Mouse (Mus musculus) left cerebral cortex, adult 2 months (tissue): ENCODE results near the gene Slc25a20. TPM values are rescaled to one million over a fixed set of nuclear protein-coding genes. Genes with fewer than 3 reads are reported as not detected.

Source experiments
- DNase-seq, 2 experiments: peaks; one replicate each; pipeline ENCODE4 v3.0.0; 2021 to 2022; ENCODE audit warnings: low spot score in 2 of 2, mixed read lengths in 1 of 2; ENCODE audit errors: extremely low spot score in 1 of 2
- H3K27ac ChIP-seq: fragments of 200-600 bp; 2 replicates; pipeline ENCODE4 v1.8.1; 2022
- H3K4me3 ChIP-seq: fragments of 200-600 bp; 2 replicates; pipeline ENCODE4 v1.8.1; 2022
- CTCF ChIP-seq: fragments of 200-600 bp; IDR thresholded peaks from 2 replicates; pipeline ENCODE4 v1.8.1; 2022; ENCODE audit warnings: antibody characterized with exemption, mild to moderate bottlenecking, moderate library complexity
- intact Hi-C: fragments of 180-260 bp; cut with DNase I; formaldehyde crosslinking; loops from one replicate; pipeline ENCODE4 v1.15.1; 2025
- microRNA-seq, 2 experiments: library from miRNA; unstranded; fragments of <30 nt; microRNA quantifications; one replicate each; pipeline ENCODE4 v1.2.0; 2021
- total RNA-seq, 2 experiments: library from RNA; stranded (reverse); gene quantifications; 2 replicates each; pipeline ENCODE4 v1.2.3; 2021

Slc25a20 gene
- total RNA-seq, 2 experiments from 2014 or later = 11.5 to 12.3 TPM

GRCm38 (mm10) chr9:108707212-108707611 lies 45.3 kb downstream of the Slc25a20 start:
- DNase-seq = no peak

DNA sequence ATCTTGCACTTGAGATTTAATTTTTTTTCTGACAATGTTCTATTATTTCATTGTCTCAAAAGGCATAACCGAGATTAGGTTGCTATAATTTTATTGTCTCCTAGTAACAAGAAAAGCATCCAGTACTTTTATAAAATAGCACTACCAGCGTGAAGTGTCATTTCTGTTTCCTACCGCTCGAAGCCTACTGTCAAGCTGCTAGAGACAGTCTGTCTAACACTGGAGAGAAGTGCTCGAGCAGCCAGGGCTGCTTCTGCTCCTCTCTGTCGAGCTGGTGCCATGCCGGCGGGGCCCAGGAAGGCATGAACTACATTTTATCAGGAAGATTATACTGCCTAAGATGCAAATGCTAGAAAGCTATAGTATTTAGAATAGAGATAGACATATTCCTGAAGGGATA lies 46.9 kb downstream of the Slc25a20 start:
- Histone ChIP-seq H3K4me3 (no peak overlapping the region), H3K27ac (no peak overlapping the region)
- no peak for DNase-seq
- intact Hi-C loops = no loop called here
- TF ChIP-seq CTCF = no peak

More at GRCm38 (mm10) chr9:108707212-108707611, 45.3 kb downstream of the Slc25a20 start:
- no peak overlapping the region for H3K27ac ChIP-seq
- TF ChIP-seq CTCF = no peak
- intact Hi-C loops = no loop called here
- H3K4me3 ChIP-seq = no peak overlapping the region

DNA sequence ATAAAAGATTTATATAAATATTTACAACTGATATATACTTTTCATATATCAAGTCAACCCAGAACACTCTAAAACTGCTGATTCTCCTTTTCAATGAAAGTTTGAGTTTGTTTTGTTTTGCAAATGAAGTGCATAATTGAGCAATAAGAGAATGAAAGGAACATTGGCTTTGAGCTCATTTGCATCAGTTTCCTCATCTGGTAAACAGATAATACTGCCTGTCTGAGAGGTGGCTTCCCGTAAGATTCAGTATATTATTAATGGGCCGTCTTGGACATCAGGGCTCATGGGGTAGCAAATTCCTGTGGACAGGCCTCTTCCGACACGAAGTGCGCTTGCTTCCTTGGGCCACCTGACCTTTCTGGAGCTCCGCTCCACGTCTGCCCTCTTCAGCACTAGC lies 48.9 kb downstream of the Slc25a20 start:
- no peak overlapping the region for H3K27ac ChIP-seq
- DNase-seq = no peak
- intact Hi-C loops = no loop called here
- no peak overlapping the region for H3K4me3 ChIP-seq
- TF ChIP-seq CTCF = no peak

DNA sequence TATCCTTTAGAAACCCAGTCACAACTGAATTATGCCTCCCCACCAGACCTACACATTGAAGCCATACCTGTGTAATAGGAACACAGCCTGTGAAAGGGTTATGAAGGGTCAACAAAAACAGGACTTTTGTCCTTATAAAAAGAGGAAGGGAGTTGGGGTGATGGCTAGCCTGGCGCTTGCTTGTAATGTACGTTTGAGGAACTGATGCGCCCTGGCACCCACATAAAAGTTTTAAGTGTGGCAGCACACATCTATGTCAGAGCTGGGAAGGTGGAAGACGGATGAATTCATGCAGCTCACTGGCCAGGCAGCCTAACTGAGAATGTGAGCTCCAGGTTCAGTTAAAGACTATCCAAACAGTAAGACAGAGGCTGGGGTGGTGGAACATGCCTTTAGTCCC lies 54.3 kb downstream of the Slc25a20 start:
- no peak for TF ChIP-seq CTCF
- no peak overlapping the region for H3K27ac ChIP-seq
- intact Hi-C loops = no loop called here
- DNase-seq = no peak
- H3K4me3 ChIP-seq = no peak overlapping the region

DNA sequence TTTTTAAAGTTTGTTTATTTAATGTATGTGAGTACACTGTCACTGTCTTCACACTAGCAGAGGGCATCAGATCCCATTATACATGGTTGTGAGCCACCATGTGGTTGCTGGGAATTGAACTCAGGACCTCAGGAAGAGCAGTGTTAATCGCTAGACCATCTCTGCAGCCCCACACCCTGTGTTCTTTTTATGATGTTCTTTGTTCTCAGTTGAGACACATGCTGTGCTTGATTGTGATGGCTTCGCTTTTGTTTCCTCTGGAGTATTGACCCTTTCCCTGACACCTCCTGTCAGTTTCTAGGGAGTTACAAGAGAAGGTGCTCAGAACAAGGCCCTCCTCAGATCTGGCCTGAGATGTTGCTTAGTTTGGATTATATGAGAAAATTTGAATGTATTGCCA lies 61.9 kb downstream of the Slc25a20 start:
- intact Hi-C loops = no loop called here
- no peak overlapping the region for H3K27ac ChIP-seq
- no peak for TF ChIP-seq CTCF
- H3K4me3 ChIP-seq = no peak overlapping the region
- no peak for DNase-seq

GRCm38 (mm10) chr9:108726116-108726515 lies 64.2 kb downstream of the Slc25a20 start:
- intact Hi-C loops = loop anchor here (2.0 kb wide), 1 partner anchor 33 kb away; no protein-coding TSS in a partner anchor
- H3K4me3 ChIP-seq = no peak overlapping the region
- DNase-seq = no peak
- H3K27ac ChIP-seq = no peak overlapping the region
- no peak for TF ChIP-seq CTCF

- intact Hi-C loops = no loop called here
- H3K27ac ChIP-seq = no peak overlapping the region
- H3K4me3 ChIP-seq = no peak overlapping the region
- TF ChIP-seq CTCF = peak; percentile 33
- DNase-seq = no peak
These were observed 67.2 kb downstream of the Slc25a20 start for GRCm38 (mm10) chr9:108729050-108729449.

GRCm38 (mm10) chr9:108732462-108732861 lies 70.6 kb downstream of the Slc25a20 start:
- TF ChIP-seq CTCF = no peak; the same call in 1 of the 2 replicates
- no peak overlapping the region for H3K27ac ChIP-seq
- DNase-seq = no peak
- H3K4me3 ChIP-seq = no peak overlapping the region
- intact Hi-C loops = no loop called here

Small RNAs within 50 kb of the gene (microRNA-seq; reads per million reads assigned to microRNA genes)
- gene Gm26298 = 0 reads per million in 2 experiments

Other genes starting within 250 kb of the Slc25a20 start
- gene Ccdc36, start 233.6 kb upstream of the Slc25a20 start, total RNA-seq = under 1 TPM; 0.26 to 0.29 TPM
- gene BC048562, start 225.6 kb upstream of the Slc25a20 start, total RNA-seq = not detected
- 10 to 100 TPM; 31.3 to 44.6 TPM for gene Ccdc71, start 201.6 kb upstream of the Slc25a20 start, total RNA-seq
- 10 to 100 TPM; 30.7 to 32.8 TPM for gene Klhdc8b, start 200.5 kb upstream of the Slc25a20 start, total RNA-seq
- 10 to 100 TPM; 28.2 to 29.4 TPM for gene Lamb2, start 182.4 kb upstream of the Slc25a20 start, total RNA-seq
- 100 to 1,000 TPM; 153 to 167 TPM for gene Usp19, start 171.5 kb upstream of the Slc25a20 start, total RNA-seq
- 10 to 100 TPM; 75.3 to 78.0 TPM for gene Qars, start 154.4 kb upstream of the Slc25a20 start, total RNA-seq
- gene Qrich1, start 145.3 kb upstream of the Slc25a20 start, total RNA-seq = 100 to 1,000 TPM; 140 to 155 TPM
- gene Impdh2, start 101.8 kb upstream of the Slc25a20 start, total RNA-seq = 10 to 100 TPM; 53.5 to 54.1 TPM
- 10 to 100 TPM; 59.6 to 64.8 TPM for gene Ndufaf3, start 94.7 kb upstream of the Slc25a20 start, total RNA-seq
- gene Dalrd3, start 92.2 kb upstream of the Slc25a20 start, total RNA-seq = 10 to 100 TPM; 93.1 to 94.2 TPM
- gene Wdr6, start 83.3 kb upstream of the Slc25a20 start, total RNA-seq = 100 to 1,000 TPM; 107 to 109 TPM
- gene P4htm, start 64.4 kb upstream of the Slc25a20 start, total RNA-seq = 10 to 100 TPM; 83.8 to 93.6 TPM
- gene Arih2, start 12.7 kb upstream of the Slc25a20 start, total RNA-seq = 10 to 100 TPM; 51.7 to 53.8 TPM
- gene Prkar2a, start 27.2 kb downstream of the Slc25a20 start, total RNA-seq = 10 to 100 TPM; 47.0 to 48.3 TPM
- gene Ip6k2, start 121.7 kb downstream of the Slc25a20 start, total RNA-seq = 100 to 1,000 TPM; 143 to 164 TPM
- gene Nckipsd, start 146.3 kb downstream of the Slc25a20 start, total RNA-seq = 10 to 100 TPM; 64.7 to 68.0 TPM
- gene Celsr3, start 164.2 kb downstream of the Slc25a20 start, total RNA-seq = 10 to 100 TPM; 65.1 to 75.0 TPM
- gene Slc26a6, start 191.2 kb downstream of the Slc25a20 start, total RNA-seq = 10 to 100 TPM; 17.1 to 17.8 TPM